Mouse (Mus musculus): ENCODE measurements around the gene Orai2.

DNA sequence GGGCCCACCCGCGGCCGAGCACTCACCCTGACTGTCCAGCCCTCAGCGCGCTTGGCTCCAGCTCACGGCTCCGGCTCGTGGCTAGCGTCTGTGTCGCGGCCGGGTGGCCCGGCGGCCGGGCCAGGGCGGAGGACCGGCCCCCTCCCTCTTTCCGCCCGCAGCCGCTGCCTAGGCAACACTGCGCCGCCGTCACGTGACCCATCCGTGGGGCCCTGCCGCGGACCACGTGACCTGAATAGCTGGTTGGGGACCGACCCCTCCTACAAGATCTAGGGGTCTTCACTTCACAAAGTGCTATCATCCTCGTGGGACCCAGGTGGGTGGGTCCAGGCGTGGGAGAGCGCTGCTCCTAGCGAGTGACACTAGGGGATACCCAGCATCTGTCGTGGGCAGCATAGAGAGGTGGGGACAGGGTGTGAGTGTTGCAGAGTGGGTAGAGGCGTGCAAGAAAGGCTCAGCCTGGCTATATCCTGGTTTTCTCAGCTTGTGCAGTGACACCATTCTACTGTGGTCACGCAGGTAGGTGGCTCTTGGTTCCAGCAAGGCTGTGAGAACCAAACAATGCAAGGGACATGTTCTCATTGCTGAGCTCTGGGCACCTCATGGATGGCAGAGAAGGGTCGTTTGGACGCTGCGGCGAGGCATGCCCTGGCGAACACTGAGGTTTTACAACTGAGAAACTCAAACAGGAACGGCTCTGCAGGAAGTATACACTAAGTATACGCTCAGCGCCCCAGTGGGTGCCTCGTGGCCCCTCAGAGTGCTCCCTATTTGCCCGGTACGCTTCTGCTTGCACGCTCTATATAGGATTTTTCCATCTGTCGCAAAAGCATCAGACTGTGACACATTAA lies at the start of gene Orai2:
- TF ChIP-seq CTCF (IDR thresholded peaks at IDR 0.05) (no peak), EP300 (IDR thresholded peaks at IDR 0.05) (no peak)
